Mouse (Mus musculus): ENCODE measurements at regions not wholly inside any gene's neighbourhood (a gene's known extent, or its start where the extent isn't known, plus 50 kb on each side); places are given as distances from the start of the nearest gene placed in this dataset.
"Not testable (repeated sequence)": the region's sequence is repeated elsewhere in the genome, so short reads cannot be mapped to it uniquely, and the experiment has no call there.

GRCm38 (mm10) chr3:72552597-72552996 is 415.1 kb downstream of the Sis start:
- not testable (repeated sequence) for DNase-seq

- DNase-seq = no peak
Observed at GRCm38 (mm10) chr3:72534010-72534409, 433.7 kb downstream of the Sis start.

- DNase-seq = not testable (repeated sequence)
Observed at GRCm38 (mm10) chr3:72525771-72526170, 441.9 kb downstream of the Sis start.

GRCm38 (mm10) chr3:72517846-72518245 is 449.8 kb downstream of the Sis start:
- DNase-seq = not testable (repeated sequence)

- DNase-seq = no peak
Observed at GRCm38 (mm10) chr3:72504281-72504680, 463.4 kb downstream of the Sis start.

- no peak for DNase-seq
Observed at GRCm38 (mm10) chr3:72501754-72502153, 465.9 kb downstream of the Sis start.

- peak; percentile 5 to 7 for DNase-seq
Observed at GRCm38 (mm10) chr3:72455326-72455725, 512.3 kb downstream of the Sis start.
